Mouse (Mus musculus): ENCODE measurements at regions not wholly inside any gene's neighbourhood (a gene's known extent, or its start where the extent isn't known, plus 50 kb on each side); places are given as distances from the start of the nearest gene placed in this dataset.
"Not testable (repeated sequence)": the region's sequence is repeated elsewhere in the genome, so short reads cannot be mapped to it uniquely, and the experiment has no call there.

DNA sequence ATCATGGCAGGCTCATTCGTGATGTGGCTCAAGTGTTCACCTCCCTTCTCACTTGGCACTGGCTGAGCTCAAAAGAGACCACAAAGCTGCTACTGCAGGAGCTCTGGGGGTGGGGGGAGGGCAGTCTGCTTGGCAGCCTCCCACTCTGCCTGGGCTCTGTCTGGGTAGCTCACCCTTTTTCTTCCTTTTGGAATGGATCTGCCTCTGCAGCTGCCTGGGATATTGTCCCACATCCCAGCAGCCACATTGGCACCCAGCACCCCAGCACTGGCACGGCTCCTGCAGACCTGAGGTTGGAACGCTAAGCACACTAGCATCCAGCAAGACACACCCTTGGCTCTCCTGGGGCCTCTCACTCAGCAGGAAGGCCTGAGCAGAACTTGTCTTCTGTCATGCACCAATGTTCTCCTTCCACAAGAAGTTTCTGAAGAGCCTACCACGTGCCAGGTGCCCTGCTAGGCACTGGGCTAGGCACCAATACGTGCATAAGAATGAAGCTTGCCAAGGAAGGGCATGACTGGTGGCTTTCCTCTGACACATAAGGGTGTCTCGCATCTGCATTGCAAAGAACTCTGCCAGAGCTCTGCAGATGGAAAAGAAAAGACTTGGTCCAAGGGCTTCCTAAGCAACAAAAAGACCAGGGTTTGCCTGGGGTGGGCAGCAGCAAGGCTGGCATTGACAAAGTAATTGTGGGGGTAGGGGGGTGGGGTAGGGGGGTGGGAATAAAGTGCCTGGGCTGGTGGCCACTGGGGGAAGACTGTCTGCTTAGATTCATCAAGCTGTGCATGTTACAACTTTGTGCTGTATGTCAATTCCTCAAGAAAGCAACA lies 112.1 kb upstream of the Sipa1l1 start:
- not testable (repeated sequence) for DNase-seq (ENCODE audit: low spot score)

GRCm38 (mm10) chr12:82064986-82065385 lies 104.1 kb upstream of the Sipa1l1 start:
- DNase-seq (ENCODE audit: low spot score): no peak

- DNase-seq (ENCODE audit: low spot score): no peak
Measured at GRCm38 (mm10) chr12:82066860-82067259, 102.3 kb upstream of the Sipa1l1 start.

- DNase-seq (ENCODE audit: low spot score): no peak
Measured at GRCm38 (mm10) chr12:82069621-82070020, 99.5 kb upstream of the Sipa1l1 start.

- no peak for DNase-seq (ENCODE audit: low spot score)
Measured at GRCm38 (mm10) chr12:82072810-82073465, 96.2 kb upstream of the Sipa1l1 start.

DNA sequence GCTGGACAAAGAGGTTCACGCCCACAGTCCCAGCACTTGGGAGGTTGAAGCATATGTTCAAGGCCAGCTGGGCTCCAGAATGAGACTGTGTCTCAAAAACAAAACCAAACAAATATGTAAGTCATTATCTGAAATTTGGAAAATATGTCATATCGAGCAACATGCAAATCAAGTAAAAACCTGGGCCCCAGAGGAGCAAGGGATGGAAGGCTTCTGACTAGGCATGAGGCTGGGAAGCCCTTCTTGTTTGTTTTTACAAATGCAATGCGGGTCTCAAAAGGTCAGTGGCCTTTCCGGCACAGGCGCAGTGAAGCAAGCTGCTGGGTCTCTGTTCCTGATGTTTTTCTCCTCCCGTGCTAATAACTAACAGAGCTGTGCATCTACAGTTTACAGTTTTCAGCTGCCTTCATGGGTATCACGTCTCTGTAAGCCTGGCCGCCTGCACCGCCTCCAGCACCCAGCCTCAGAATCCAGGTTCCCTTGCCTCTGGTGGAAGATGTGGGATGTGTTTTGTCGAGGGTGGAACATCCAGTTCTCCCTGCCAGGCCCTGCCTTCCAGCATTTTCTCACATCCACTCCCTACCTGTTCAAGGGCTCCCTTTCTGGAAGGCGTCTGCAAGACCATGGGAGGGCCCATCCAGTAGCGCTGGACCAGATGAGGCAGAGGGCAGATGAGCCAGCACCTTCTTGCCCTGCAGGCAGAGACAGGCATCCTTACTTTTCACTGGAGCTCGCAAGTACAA lies 93.5 kb upstream of the Sipa1l1 start:
- no peak for DNase-seq (ENCODE audit: low spot score)

DNA sequence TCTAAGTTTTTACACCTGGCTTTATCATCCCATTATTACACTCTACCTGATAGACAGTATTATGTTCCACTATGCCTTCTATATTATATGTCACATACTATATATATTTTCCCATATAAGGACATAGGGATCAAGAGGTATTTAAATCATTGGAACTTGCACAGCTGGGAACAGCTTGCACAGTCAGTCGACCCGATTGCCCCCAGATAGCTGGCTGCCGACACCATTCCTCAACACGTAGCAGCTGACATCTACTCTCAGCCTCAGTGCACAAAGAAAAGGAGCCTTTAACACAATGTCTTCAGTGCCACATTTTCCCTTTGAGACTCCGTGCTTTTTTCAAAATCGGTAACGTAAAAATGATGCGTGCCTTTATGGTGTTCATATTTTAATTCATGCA lies 92.4 kb upstream of the Sipa1l1 start:
- no peak for DNase-seq (ENCODE audit: low spot score)

DNA sequence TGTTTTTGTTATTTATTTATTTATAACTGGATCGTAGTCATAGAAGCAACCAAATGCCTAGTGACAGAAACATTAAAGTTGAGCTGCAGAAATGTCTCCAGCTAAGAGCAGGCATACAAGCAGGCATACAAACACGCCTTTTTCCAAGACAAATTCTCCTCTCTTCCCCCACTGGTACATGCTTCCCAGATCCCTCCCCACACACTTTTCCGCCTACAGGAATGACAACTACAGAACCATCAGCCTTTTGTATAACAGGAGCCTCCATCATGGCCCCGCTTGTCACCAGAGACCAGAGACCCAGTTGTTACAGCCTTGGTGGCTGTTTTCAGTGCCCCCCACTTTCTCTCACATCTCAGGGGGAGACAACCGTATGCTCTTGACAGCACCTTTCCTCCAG lies 91.2 kb upstream of the Sipa1l1 start:
- no peak for DNase-seq (ENCODE audit: low spot score)

DNA sequence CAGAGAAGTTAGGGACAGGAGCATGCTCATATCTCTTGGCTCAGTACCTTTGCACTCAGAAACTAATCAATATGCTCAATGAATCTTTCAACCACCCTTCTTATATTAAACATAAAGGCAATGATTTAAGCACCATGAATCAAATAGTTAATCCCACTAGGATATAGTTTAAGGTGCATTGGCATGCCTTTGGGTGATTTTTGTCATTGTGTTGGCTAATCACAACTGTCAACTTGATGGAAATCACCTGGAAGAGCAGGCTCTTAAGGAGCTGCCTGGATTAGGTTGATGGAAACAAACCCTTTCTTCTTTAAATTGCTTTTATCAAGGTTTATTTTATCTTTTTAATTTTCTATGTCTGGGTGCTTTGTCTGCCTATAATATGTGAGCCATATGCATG lies 90.4 kb upstream of the Sipa1l1 start:
- no peak for DNase-seq (ENCODE audit: low spot score)

GRCm38 (mm10) chr12:82080196-82080880 lies 88.8 kb upstream of the Sipa1l1 start:
- DNase-seq (ENCODE audit: low spot score): no peak

- DNase-seq (ENCODE audit: low spot score): not testable (repeated sequence)
Measured at GRCm38 (mm10) chr12:82082596-82082995, 86.5 kb upstream of the Sipa1l1 start.

GRCm38 (mm10) chr12:82085771-82086400 lies 83.2 kb upstream of the Sipa1l1 start:
- no peak for DNase-seq (ENCODE audit: low spot score)

DNA sequence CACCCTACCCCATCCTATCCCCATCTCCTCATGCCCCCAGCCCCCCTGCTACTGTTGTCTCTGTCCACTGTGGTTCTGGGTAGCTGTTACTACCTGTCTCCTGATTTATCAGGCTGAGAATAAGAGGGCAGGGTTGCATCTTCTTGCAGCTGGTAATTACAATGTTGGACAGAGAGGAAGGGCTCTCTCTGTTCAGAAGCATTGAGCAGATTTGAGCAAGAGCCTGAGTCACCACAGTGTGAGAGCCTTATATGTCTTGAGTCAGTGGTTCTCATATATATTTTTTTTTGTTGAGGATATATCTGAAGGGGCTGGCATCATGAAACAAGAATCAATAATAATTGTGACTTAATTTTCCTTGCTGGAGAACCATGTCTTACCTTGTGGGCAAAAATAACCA lies 82.7 kb upstream of the Sipa1l1 start:
- DNase-seq (ENCODE audit: low spot score): no peak

GRCm38 (mm10) chr12:82089288-82089687 lies 79.8 kb upstream of the Sipa1l1 start:
- no peak for DNase-seq (ENCODE audit: low spot score)

DNA sequence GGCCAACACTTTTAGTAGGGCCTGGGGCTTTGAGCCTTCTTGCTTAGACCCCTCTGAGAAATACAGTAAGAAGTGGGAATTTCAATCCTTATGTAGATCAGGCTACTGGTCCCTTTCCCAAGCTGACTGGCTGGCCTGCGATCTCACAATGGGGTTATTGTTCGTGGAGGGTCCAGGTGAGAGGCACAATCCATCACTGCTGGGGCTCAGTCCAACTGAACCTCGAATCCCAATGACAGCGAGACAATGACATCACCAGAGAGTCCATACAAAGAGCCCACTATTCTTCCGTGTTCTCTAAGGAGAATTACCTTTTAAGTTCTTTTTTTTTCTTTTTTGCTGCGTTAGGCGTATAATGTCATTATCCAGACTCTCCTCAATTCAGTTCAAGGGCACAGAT lies 75.8 kb upstream of the Sipa1l1 start:
- no peak for DNase-seq (ENCODE audit: low spot score)

DNA sequence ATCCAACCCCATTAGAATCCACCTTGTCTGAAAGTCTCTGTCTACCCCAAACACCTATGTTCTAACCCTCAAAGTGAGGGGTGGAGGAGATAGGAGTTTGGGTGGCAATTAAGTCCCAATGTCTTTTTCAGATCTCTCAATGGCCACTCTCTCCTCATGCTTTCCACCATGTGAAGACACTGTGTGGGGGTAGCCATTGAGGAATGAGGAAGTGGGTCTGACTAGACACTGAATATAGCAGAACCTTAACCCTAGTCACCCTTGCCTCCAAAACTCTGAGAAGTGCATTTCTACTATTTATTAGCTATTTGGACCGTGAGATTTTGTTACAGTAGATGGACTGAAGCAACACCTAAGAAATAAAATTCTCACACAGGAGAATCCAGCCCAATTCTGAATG lies 73.7 kb upstream of the Sipa1l1 start:
- no peak for DNase-seq (ENCODE audit: low spot score)

GRCm38 (mm10) chr12:82097126-82097525 lies 72.0 kb upstream of the Sipa1l1 start:
- no peak for DNase-seq (ENCODE audit: low spot score)

DNA sequence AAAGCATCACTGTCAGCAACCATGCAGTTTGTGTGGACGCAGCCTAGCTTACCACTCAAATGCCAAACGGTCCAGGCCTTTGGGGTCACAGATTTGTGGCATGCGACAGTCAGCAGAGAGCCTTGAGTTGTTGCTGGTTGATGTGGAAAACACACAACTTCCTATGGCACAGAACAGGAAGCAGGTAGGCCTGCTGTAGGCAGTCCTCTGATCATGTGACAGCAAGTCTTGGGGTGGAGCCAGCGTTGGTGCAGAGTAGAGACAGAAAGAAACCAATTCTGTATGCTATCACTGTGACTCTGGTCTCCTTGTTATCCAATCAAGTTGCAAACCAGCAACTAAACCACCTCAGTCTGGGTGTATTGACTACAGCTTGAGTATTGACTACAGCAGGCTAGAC lies 71.5 kb upstream of the Sipa1l1 start:
- DNase-seq (ENCODE audit: low spot score): no peak

DNA sequence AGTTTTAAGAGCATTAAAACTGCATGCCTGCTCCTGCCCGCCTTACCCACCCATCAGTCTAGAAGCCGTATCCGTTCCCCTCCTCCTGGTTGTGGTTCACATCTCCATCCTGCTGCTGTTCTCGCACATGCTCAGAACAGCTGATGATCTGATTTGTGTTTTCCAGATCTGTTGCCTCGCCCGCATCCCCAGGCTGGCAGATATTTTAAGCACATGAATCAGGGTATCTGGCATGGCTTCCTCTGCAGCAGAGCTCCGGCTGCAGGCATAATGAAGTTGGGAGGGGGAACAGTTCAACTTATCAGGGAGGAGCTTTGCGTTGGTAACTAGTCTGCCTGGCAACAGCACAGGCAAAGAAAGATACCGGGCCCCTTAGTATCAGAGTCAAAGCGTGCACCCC lies 64.9 kb upstream of the Sipa1l1 start:
- DNase-seq (ENCODE audit: low spot score): peak; percentile 28

- DNase-seq (ENCODE audit: low spot score): no peak
Measured at GRCm38 (mm10) chr12:82105184-82106031, 63.7 kb upstream of the Sipa1l1 start.

GRCm38 (mm10) chr12:82115766-82116165 lies 53.4 kb upstream of the Sipa1l1 start:
- DNase-seq (ENCODE audit: low spot score): no peak

Data from heart, adult 8-10 months (tissue).